Mouse (Mus musculus): Measurements from ENCODE around the gene Smg1. TPM values are rescaled to one million over a fixed set of nuclear protein-coding genes. Genes with fewer than 3 reads are reported as not detected.

Gene Smg1
- polyA plus RNA-seq, 1 experiment from 2014 or later, result 5.1 TPM

DNA sequence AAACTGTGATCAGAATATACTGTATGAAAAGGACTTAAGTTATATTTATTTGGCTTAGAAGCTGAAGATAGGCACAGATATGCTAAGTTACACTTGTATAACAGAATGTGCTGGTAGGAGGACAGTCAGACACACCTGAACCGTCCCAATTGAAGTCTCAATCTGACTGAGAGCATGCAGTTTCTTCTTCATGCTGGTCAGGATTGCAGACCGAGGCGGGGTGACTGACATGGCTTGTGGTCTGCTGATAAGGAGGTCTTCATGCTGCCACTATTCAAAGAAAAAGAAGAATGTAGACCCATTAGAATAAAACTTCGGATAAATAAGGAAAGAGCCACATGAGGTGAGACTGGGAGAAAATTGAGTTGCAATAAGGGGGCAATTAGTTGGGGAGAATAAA, 100.3 kb downstream of the Smg1 start:
- Histone ChIP-seq H3K27ac (ENCODE audit: low read length) (peak overlapping the region; percentile 58), H3K9me3 (replicated peaks; ENCODE audit: control insufficient read depth, low read length) (no peaks in the 10 kb centered on the region), H3K4me3 (ENCODE audit: low read depth, low read length) (no peak overlapping the region), H3K4me2 (ENCODE audit: low read depth, low read length) (peak overlapping the region; percentile 6), H3K27me3 (ENCODE audit: control insufficient read depth, insufficient read depth, low read depth, low read length) (no peaks in the 10 kb centered on the region), H3K4me1 (ENCODE audit: control insufficient read depth, low read depth, low read length) (peaks cover 10% of the 10 kb centered on the region), H3K9ac (ENCODE audit: low read depth, low read length) (no peak overlapping the region), H3K36me3 (ENCODE audit: control insufficient read depth, insufficient read depth) (peaks cover 40% of the 10 kb centered on the region)
- ATAC-seq (ENCODE audit: low read depth), result peak; percentile 95
- 30% methylated on average over 4 of the region's 4 CpGs for WGBS (ENCODE audit: insufficient replicate concordance)

DNA sequence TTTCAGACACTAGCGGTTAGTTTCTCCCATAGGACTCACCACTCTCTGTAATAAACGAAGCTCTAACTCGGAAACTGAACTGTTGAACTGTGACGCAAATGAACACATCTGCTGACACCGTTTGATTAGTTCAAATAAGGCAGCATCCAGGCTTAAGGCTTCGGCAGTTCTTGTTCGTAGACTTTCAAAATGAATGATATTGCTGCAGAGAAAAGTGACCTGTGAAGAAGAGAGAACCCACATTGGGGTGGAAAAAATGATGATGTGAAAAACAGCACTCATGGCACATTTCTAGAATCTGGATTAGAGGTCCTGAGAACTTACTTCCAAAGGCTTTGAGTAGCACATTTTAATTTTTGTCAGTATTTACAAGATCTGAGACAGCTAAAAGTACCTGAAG, 102.2 kb downstream of the Smg1 start:
- no peak overlapping the region for H3K9ac ChIP-seq (ENCODE audit: low read depth, low read length)
- H3K4me2 ChIP-seq (ENCODE audit: low read depth, low read length), result no peak overlapping the region
- no peak for ATAC-seq (ENCODE audit: low read depth)
- H3K4me3 ChIP-seq (ENCODE audit: low read depth, low read length), result no peak overlapping the region
- H3K27ac ChIP-seq (ENCODE audit: low read length), result no peak overlapping the region
- H3K36me3 ChIP-seq (ENCODE audit: control insufficient read depth, insufficient read depth), result peaks cover 45% of the 10 kb centered on the region
- peaks cover 10% of the 10 kb centered on the region for H3K4me1 ChIP-seq (ENCODE audit: control insufficient read depth, low read depth, low read length)
- H3K27me3 ChIP-seq (ENCODE audit: control insufficient read depth, insufficient read depth, low read depth, low read length), result no peaks in the 10 kb centered on the region
- WGBS (ENCODE audit: insufficient replicate concordance), result 81% methylated on average over 7 of the region's 7 CpGs
- no peaks in the 10 kb centered on the region for H3K9me3 ChIP-seq (replicated peaks; ENCODE audit: control insufficient read depth, low read length)

DNA sequence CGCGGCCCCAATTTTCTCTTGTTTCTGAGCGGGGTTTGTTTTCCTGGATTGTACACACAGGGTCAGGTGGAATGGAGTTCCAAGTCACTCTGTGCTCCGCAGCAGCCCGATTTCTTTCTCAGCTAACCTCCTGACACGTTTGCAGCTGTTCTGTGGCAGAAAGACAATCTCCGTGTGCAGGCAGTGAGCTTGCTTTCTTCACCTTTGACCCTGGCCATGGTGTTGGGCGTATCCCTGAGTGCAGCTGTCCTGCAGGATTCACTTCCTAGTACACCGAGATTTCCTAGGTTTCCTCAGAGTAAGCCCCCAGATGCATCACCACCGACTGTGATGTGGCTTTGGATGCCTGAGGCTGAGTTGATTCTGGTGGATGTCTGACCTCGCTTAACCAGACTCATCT, 108.3 kb downstream of the Smg1 start:
- no peak for ATAC-seq (ENCODE audit: low read depth)
- Histone ChIP-seq H3K4me3 (ENCODE audit: low read depth, low read length) (no peak overlapping the region), H3K27ac (ENCODE audit: low read length) (no peak overlapping the region), H3K36me3 (ENCODE audit: control insufficient read depth, insufficient read depth) (peaks cover 28% of the 10 kb centered on the region), H3K9me3 (replicated peaks; ENCODE audit: control insufficient read depth, low read length) (no peaks in the 10 kb centered on the region), H3K9ac (ENCODE audit: low read depth, low read length) (no peak overlapping the region), H3K4me1 (ENCODE audit: control insufficient read depth, low read depth, low read length) (peaks cover 6% of the 10 kb centered on the region), H3K27me3 (ENCODE audit: control insufficient read depth, insufficient read depth, low read depth, low read length) (no peaks in the 10 kb centered on the region), H3K4me2 (ENCODE audit: low read depth, low read length) (no peak overlapping the region)
- 81% methylated on average over 11 of the region's 11 CpGs for WGBS (ENCODE audit: insufficient replicate concordance)

DNA sequence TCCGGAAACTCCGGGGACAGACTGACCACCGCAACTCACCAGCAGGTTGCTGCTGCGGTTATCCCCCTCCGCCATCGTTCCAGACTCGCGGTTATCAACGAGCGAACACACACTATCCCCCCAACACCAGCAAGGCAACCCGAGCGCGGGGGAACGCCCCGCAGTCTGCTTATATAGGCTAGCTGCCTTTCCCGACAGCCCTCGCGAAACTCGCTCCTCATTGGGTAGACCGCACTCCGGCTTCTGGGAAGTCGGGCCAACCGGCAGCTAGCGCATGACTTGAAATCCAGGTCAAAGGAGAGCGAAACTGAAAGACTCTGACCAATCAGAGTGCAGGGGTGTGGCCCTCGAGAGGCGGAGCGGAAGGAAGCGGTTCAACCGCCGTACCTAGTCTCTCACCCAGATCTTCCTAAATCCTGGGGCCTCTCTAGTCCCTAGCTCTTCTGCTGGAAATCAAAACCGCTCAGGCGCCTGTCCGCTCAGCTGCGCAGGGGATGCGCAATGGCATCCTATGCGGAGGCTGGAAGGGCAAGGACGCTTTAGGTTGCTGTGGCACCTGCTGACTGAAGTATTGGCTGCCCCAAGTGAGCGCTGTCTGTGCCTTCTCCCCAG, 113.9 kb downstream of the Smg1 start, which contains the start of gene Arl6ip1:
Gene Arl6ip1, minus strand, starts transcription at position 233 of the 612 bp plus-strand sequence.
- H3K9me3 ChIP-seq (replicated peaks; ENCODE audit: control insufficient read depth, low read length), result no peaks in the 10 kb centered on the region
- H3K4me3 ChIP-seq (ENCODE audit: low read depth, low read length), result peak within 1 kb of the TSS; percentile 92
- peak within 1 kb of the TSS; percentile 93 for H3K9ac ChIP-seq (ENCODE audit: low read depth, low read length)
- H3K27ac ChIP-seq (ENCODE audit: low read length), result peak within 1 kb of the TSS; percentile 98
- peaks cover 16% of the 10 kb centered on the region for H3K36me3 ChIP-seq (ENCODE audit: control insufficient read depth, insufficient read depth)
- peaks cover 29% of the 10 kb centered on the region for H3K4me1 ChIP-seq (ENCODE audit: control insufficient read depth, low read depth, low read length)
- peak within 1 kb of the TSS; percentile 90 for H3K4me2 ChIP-seq (ENCODE audit: low read depth, low read length)
- H3K27me3 ChIP-seq (ENCODE audit: control insufficient read depth, insufficient read depth, low read depth, low read length), result no peaks in the 10 kb centered on the region
- under 1% methylated on average over 39 of the region's 39 CpGs for WGBS (ENCODE audit: insufficient replicate concordance)
- ATAC-seq (ENCODE audit: low read depth), result peak; percentile 98

DNA sequence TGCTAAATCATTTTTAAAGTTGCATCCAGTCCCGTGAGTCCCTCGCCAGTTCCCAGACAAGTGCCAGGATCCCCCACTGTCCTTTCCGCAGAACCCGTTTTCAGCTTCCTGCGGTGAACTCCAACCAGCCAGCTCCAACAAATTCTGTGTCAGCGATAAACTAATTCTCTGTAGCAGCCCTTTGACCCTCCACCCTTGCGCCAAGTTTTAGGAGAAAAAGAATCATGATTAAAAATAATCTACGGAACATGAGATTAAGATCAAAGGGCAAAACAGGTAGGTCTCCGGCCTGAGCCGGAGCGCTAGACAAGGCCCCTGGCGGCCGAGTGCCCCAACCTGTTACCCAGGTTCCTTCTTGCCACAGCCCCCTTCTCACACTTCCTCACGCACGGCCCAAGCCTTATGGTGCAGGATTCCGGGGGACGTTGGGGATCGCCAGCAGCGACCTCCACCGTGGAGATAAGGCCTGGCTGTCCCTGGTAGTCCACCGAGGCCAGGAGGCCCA, 114.5 kb downstream of the Smg1 start:
- H3K9ac ChIP-seq (ENCODE audit: low read depth, low read length), result peak overlapping the region; percentile 93
- WGBS (ENCODE audit: insufficient replicate concordance), result 0% methylated on average over 21 of the region's 21 CpGs

DNA sequence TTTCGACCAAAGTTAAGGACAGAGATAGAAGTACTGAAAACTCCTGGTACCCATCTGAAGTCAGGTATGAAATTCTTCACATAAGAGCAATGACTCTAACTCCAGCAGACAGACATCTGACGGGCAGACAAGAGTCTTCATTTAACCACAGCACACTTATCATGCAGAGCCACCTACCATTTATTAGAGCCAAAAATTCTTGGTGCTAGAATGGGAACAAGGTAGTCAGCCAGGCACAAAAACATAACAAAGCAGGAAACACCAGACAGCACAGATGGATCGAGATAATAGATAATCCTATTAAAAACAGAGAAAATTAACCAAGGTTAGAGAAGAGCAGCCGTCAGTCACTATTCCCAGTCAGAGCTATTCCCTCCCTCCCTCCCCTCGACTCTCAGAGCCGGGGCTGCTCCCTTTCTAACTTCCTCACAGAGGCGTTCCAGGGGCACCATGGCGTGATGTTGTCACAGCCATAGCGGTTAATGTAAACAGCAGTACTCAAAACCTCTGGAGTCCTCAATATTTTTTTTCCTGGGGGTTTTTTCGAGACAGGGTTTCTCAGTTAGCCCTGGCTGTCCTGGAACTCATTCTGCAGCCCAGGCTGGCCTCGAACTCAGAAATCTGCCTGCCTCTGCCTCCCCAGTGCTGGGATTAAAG, 117.1 kb downstream of the Smg1 start:
- WGBS (ENCODE audit: insufficient replicate concordance), result 47% methylated on average over 11 of the region's 11 CpGs
- Histone ChIP-seq H3K4me1 (ENCODE audit: control insufficient read depth, low read depth, low read length) (peaks cover 29% of the 10 kb centered on the region), H3K9me3 (replicated peaks; ENCODE audit: control insufficient read depth, low read length) (no peaks in the 10 kb centered on the region), H3K4me2 (ENCODE audit: low read depth, low read length) (peak overlapping the region; percentile 83), H3K27ac (ENCODE audit: low read length) (0 out of 2 replicates have a peak overlapping the region, but pooled peaks have one; percentile 16), H3K4me3 (ENCODE audit: low read depth, low read length) (peak overlapping the region; percentile 92), H3K27me3 (ENCODE audit: control insufficient read depth, insufficient read depth, low read depth, low read length) (no peaks in the 10 kb centered on the region), H3K36me3 (ENCODE audit: control insufficient read depth, insufficient read depth) (peaks cover 42% of the 10 kb centered on the region), H3K9ac (ENCODE audit: low read depth, low read length) (peak overlapping the region; percentile 26; the same call in 1 of the 2 replicates)
- ATAC-seq (ENCODE audit: low read depth), result no peak

More for the DNA sequence above, 114.5 kb downstream of the Smg1 start:
- Histone ChIP-seq H3K4me2 (ENCODE audit: low read depth, low read length) (peak overlapping the region; percentile 83), H3K27ac (ENCODE audit: low read length) (peak overlapping the region; percentile 96), H3K4me3 (ENCODE audit: low read depth, low read length) (peak overlapping the region; percentile 92), H3K36me3 (ENCODE audit: control insufficient read depth, insufficient read depth) (peaks cover 22% of the 10 kb centered on the region), H3K27me3 (ENCODE audit: control insufficient read depth, insufficient read depth, low read depth, low read length) (no peaks in the 10 kb centered on the region), H3K9me3 (replicated peaks; ENCODE audit: control insufficient read depth, low read length) (no peaks in the 10 kb centered on the region), H3K4me1 (ENCODE audit: control insufficient read depth, low read depth, low read length) (peaks cover 29% of the 10 kb centered on the region)
- ATAC-seq (ENCODE audit: low read depth), result peak; percentile 26

DNA sequence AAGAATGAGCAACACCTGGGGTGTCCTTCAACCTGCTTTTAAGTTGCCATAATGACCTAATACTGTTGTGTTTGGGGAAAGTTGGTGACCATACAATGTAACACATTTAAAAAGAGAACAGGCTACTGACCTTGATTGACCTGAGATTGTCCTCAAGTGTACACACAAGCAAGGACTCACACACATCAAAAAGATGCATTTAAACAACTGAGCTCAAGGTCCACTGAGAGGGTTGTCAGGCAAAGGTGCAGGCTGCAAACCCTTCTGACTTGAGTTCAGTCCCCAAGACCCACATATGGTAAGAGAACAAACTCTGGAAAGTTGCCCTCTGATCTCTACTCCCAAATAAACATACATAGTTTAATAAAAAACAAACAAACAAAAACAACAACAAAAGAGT, 117.7 kb downstream of the Smg1 start:
- Histone ChIP-seq H3K4me3 (ENCODE audit: low read depth, low read length) (no peak overlapping the region), H3K36me3 (ENCODE audit: control insufficient read depth, insufficient read depth) (peaks cover 49% of the 10 kb centered on the region)

DNA sequence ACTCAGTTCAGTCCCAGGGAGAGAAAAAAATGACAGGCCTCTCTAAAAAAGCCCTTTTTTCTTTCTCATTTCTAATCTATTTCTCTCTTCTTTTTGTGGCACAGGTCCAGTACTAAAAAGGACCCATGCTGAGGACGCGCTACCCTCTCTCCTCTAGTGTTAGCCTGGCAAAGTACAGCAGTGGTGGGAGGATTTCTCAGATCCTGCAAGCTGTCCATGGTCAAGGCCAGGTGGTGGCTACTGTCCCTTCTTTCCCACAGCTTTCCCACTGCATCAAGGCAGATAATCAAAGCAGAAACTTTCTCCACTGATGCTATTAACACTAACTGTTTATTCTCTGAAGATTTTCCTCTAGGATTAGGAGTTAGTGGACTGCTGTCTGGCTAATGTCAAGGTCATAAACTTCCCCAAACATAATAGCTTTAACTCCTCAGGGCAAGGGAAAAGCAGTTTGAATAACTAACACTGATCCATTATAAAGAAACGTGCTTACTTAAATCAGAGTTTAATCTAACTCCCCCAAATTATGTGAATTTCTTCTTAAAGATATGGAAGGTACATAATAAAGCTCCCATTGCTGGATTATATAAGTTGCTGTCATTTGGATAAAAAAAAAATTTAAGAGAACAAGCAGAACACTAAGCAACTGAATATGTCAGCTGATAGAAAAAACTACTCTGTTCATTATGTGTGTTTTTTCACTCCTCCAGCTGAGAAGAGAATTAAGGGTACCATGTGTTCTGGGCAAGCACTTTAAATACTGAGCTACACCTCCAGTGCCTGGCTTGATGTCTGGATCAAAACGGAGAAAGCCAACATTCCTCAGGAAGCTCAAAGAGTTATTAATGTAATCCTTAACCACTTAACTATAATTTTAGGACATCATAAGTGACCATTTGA, 119.7 kb downstream of the Smg1 start:
- no peaks in the 10 kb centered on the region for H3K9me3 ChIP-seq (replicated peaks; ENCODE audit: control insufficient read depth, low read length)
- no peak for ATAC-seq (ENCODE audit: low read depth)
- 93% methylated on average over 4 of the region's 4 CpGs for WGBS (ENCODE audit: insufficient replicate concordance)
- H3K9ac ChIP-seq (ENCODE audit: low read depth, low read length), result no peak overlapping the region
- H3K4me2 ChIP-seq (ENCODE audit: low read depth, low read length), result no peak overlapping the region
- no peak overlapping the region for H3K4me3 ChIP-seq (ENCODE audit: low read depth, low read length)
- no peak overlapping the region for H3K27ac ChIP-seq (ENCODE audit: low read length)
- H3K36me3 ChIP-seq (ENCODE audit: control insufficient read depth, insufficient read depth), result peaks cover 68% of the 10 kb centered on the region
- H3K27me3 ChIP-seq (ENCODE audit: control insufficient read depth, insufficient read depth, low read depth, low read length), result no peaks in the 10 kb centered on the region
- peaks cover 25% of the 10 kb centered on the region for H3K4me1 ChIP-seq (ENCODE audit: control insufficient read depth, low read depth, low read length)

More for the DNA sequence above, 117.7 kb downstream of the Smg1 start:
- H3K4me1 ChIP-seq (ENCODE audit: control insufficient read depth, low read depth, low read length), result peaks cover 29% of the 10 kb centered on the region
- H3K9me3 ChIP-seq (replicated peaks; ENCODE audit: control insufficient read depth, low read length), result no peaks in the 10 kb centered on the region
- ATAC-seq (ENCODE audit: low read depth), result no peak
- H3K9ac ChIP-seq (ENCODE audit: low read depth, low read length), result no peak overlapping the region
- H3K27ac ChIP-seq (ENCODE audit: low read length), result no peak overlapping the region
- H3K27me3 ChIP-seq (ENCODE audit: control insufficient read depth, insufficient read depth, low read depth, low read length), result no peaks in the 10 kb centered on the region
- no peak overlapping the region for H3K4me2 ChIP-seq (ENCODE audit: low read depth, low read length)
